Mouse (Mus musculus): ENCODE results near the gene Hs6st1.

- TF ChIP-seq POLR2A (IDR thresholded peaks at IDR 0.05; ENCODE audit: borderline replicate concordance, extremely low read depth, low read depth, low read length) (no peak), CTCF (IDR thresholded peaks at IDR 0.05; ENCODE audit: insufficient read depth, low read length) (no peak)
Measured at GRCm38 (mm10) chr1:36059351-36059750, 8.8 kb upstream of the Hs6st1 start.
